ENCODE assay signal across 15 mouse cellular contexts in genomic region chr9:44255136-44255521, GRCm38 (mm10). TPM values are rescaled to one million over a fixed set of nuclear protein-coding genes. Genes with fewer than 3 reads are reported as not detected.
DNase-seq lines count a peak whose midpoint lies in the region; ATAC-seq and TF ChIP-seq lines count a peak whose summit lies in the region.
"Had no signal": no experiment of that assay in that cellular context is flagged by ENCODE, and none has a peak within 500 bp of the region (broad histone marks: within the 10 kb centered on the region; RNA-seq: fewer than 3 reads in every experiment).

No protein-coding gene starts in this region.

- no peaks in the 10 kb centered on the region for H3K27me3 ChIP-seq in intestine, embryonic 15.5 days (replicated peaks)
- no peaks in the 10 kb centered on the region for H3K27me3 ChIP-seq in intestine, postnatal 0 days (replicated peaks; ENCODE audit: control insufficient read depth, insufficient read depth, low read length)
- H3K27me3 ChIP-seq in embryonic facial prominence, embryonic 13.5 days: peaks cover 3% of the 10 kb centered on the region; the same call in 1 of the 2 replicates
- no peaks in the 10 kb centered on the region; the same call in 1 of the 2 replicates for H3K27me3 ChIP-seq in hindbrain, embryonic 12.5 days
- no peaks in the 10 kb centered on the region for H3K27me3 ChIP-seq in midbrain, embryonic 13.5 days
- H3K27me3 ChIP-seq in stomach, postnatal 0 days (ENCODE audit: control insufficient read depth, insufficient read depth, low read length): no peaks in the 10 kb centered on the region
- H3K27me3 ChIP-seq: stomach, embryonic 15.5 days had no signal

- 60% methylated on average over 6 of the region's 6 CpGs for WGBS in intestine, embryonic 15.5 days
- 76% methylated on average over 6 of the region's 6 CpGs for WGBS in intestine, postnatal 0 days
- WGBS in embryonic facial prominence, embryonic 13.5 days: 54% methylated on average over 6 of the region's 6 CpGs
- WGBS in hindbrain, embryonic 12.5 days: 57% methylated on average over 6 of the region's 6 CpGs
- 37% methylated on average over 6 of the region's 6 CpGs for WGBS in midbrain, embryonic 13.5 days
- 75% methylated on average over 6 of the region's 6 CpGs for WGBS in stomach, postnatal 0 days

- 0 out of 2 replicates have a peak overlapping the region, but pooled peaks have one; percentile 15 for H3K27ac ChIP-seq in intestine, embryonic 15.5 days
- H3K27ac ChIP-seq in intestine, postnatal 0 days (ENCODE audit: low read depth, low read length): no peak overlapping the region
- peak overlapping the region; percentile 55; the same call in 1 of the 2 replicates for H3K27ac ChIP-seq in embryonic facial prominence, embryonic 13.5 days
- peak overlapping the region; percentile 56 for H3K27ac ChIP-seq in hindbrain, embryonic 12.5 days
- H3K27ac ChIP-seq in midbrain, embryonic 13.5 days: peak overlapping the region; percentile 81
- H3K27ac ChIP-seq in stomach, postnatal 0 days (replicated peaks): no peak overlapping the region
- H3K27ac ChIP-seq: left cerebral cortex, adult 2 months; stomach, embryonic 15.5 days had no signal

- intact Hi-C loops in left cerebral cortex, postnatal 25 days (cut with DNase I): no loop called here

- H3K4me1 ChIP-seq in intestine, embryonic 15.5 days (replicated peaks): peaks cover 8% of the 10 kb centered on the region; the same call in 1 of the 2 replicates
- H3K4me1 ChIP-seq in intestine, postnatal 0 days (replicated peaks; ENCODE audit: control insufficient read depth, insufficient read depth, low read length): no peaks in the 10 kb centered on the region
- peaks cover 30% of the 10 kb centered on the region for H3K4me1 ChIP-seq in embryonic facial prominence, embryonic 13.5 days
- peaks cover 32% of the 10 kb centered on the region for H3K4me1 ChIP-seq in hindbrain, embryonic 12.5 days
- H3K4me1 ChIP-seq in midbrain, embryonic 13.5 days (replicated peaks): peaks cover 45% of the 10 kb centered on the region
- H3K4me1 ChIP-seq in stomach, postnatal 0 days (replicated peaks; ENCODE audit: control insufficient read depth, insufficient read depth): no peaks in the 10 kb centered on the region

- ATAC-seq in intestine, embryonic 15.5 days: no peak
- no peak for ATAC-seq in intestine, postnatal 0 days
- no peak for ATAC-seq in embryonic facial prominence, embryonic 13.5 days (ENCODE audit: insufficient number of reproducible peaks, insufficient read depth, low FRiP score, low TSS enrichment, low read depth)
- ATAC-seq in hindbrain, embryonic 12.5 days (ENCODE audit: low FRiP score): peak; percentile 32; the same call in 1 of the 2 replicates
- peak; percentile 51 for ATAC-seq in midbrain, embryonic 13.5 days
- ATAC-seq in stomach, postnatal 0 days (ENCODE audit: low FRiP score, low TSS enrichment): no peak

- H3K9me3 ChIP-seq in intestine, embryonic 15.5 days: no peaks in the 10 kb centered on the region
- no peaks in the 10 kb centered on the region for H3K9me3 ChIP-seq in intestine, postnatal 0 days (ENCODE audit: control insufficient read depth)
- H3K9me3 ChIP-seq in embryonic facial prominence, embryonic 13.5 days: no peaks in the 10 kb centered on the region
- H3K9me3 ChIP-seq in hindbrain, embryonic 12.5 days (replicated peaks): no peaks in the 10 kb centered on the region
- no peaks in the 10 kb centered on the region for H3K9me3 ChIP-seq in midbrain, embryonic 13.5 days
- no peaks in the 10 kb centered on the region for H3K9me3 ChIP-seq in stomach, postnatal 0 days (ENCODE audit: control insufficient read depth, low read length)
- H3K9me3 ChIP-seq: G1E; stomach, embryonic 15.5 days had no signal

- no peak overlapping the region for H3K4me2 ChIP-seq in intestine, embryonic 15.5 days (replicated peaks)
- H3K4me2 ChIP-seq in intestine, postnatal 0 days (replicated peaks; ENCODE audit: low read depth): no peak overlapping the region
- no peak overlapping the region for H3K4me2 ChIP-seq in embryonic facial prominence, embryonic 13.5 days
- 0 out of 2 replicates have a peak overlapping the region, but pooled peaks have one; percentile 6 for H3K4me2 ChIP-seq in hindbrain, embryonic 12.5 days (replicated peaks)
- H3K4me2 ChIP-seq in midbrain, embryonic 13.5 days (replicated peaks): peak overlapping the region; percentile 22
- no peak overlapping the region for H3K4me2 ChIP-seq in stomach, postnatal 0 days (replicated peaks; ENCODE audit: low read depth)
- H3K4me2 ChIP-seq: stomach, embryonic 15.5 days had no signal

- H3K9ac ChIP-seq in intestine, embryonic 15.5 days: no peak overlapping the region
- H3K9ac ChIP-seq in intestine, postnatal 0 days (ENCODE audit: low read depth, low read length): no peak overlapping the region
- peak overlapping the region; percentile 49; the same call in 1 of the 2 replicates for H3K9ac ChIP-seq in embryonic facial prominence, embryonic 13.5 days
- H3K9ac ChIP-seq in hindbrain, embryonic 12.5 days: no peak overlapping the region
- no peak overlapping the region for H3K9ac ChIP-seq in midbrain, embryonic 13.5 days (replicated peaks)
- H3K9ac ChIP-seq in stomach, postnatal 0 days (ENCODE audit: low read length): no peak overlapping the region
- H3K9ac ChIP-seq: stomach, embryonic 15.5 days had no signal

- TF ChIP-seq EP300 in stomach, postnatal 0 days (optimal IDR thresholded peaks at IDR 0.05): no peak

- no peaks in the 10 kb centered on the region for H3K36me3 ChIP-seq in intestine, embryonic 15.5 days
- no peaks in the 10 kb centered on the region for H3K36me3 ChIP-seq in intestine, postnatal 0 days (ENCODE audit: control insufficient read depth, insufficient read depth)
- peaks cover 10% of the 10 kb centered on the region; the same call in 1 of the 2 replicates for H3K36me3 ChIP-seq in embryonic facial prominence, embryonic 13.5 days
- no peaks in the 10 kb centered on the region for H3K36me3 ChIP-seq in hindbrain, embryonic 12.5 days
- no peaks in the 10 kb centered on the region for H3K36me3 ChIP-seq in midbrain, embryonic 13.5 days
- no peaks in the 10 kb centered on the region for H3K36me3 ChIP-seq in stomach, postnatal 0 days (ENCODE audit: control insufficient read depth, insufficient read depth, low read length)
- H3K36me3 ChIP-seq: G1E; stomach, embryonic 15.5 days had no signal

- no peak for DNase-seq in left cerebral cortex, postnatal 25 days (ENCODE audit: low spot score in 2 of 2)
- DNase-seq in stomach, postnatal 0 days (ENCODE audit: low spot score): no peak
- DNase-seq in thymus, postnatal 0 days (ENCODE audit: low spot score): no peak
- DNase-seq: cerebellum, postnatal 36 days; gastrocnemius, postnatal 14 days; heart, postnatal 14 days; kidney, adult 9 months had no signal

- TF ChIP-seq CTCF in intestine, postnatal 0 days (IDR thresholded peaks at IDR 0.05; ENCODE audit: low read depth): no peak
- TF ChIP-seq CTCF in stomach, postnatal 0 days (IDR thresholded peaks at IDR 0.05; ENCODE audit: low read depth): no peak

- no peak overlapping the region for H3K4me3 ChIP-seq in intestine, embryonic 15.5 days (replicated peaks)
- H3K4me3 ChIP-seq in intestine, postnatal 0 days (ENCODE audit: low read depth, low read length): no peak overlapping the region
- no peak overlapping the region for H3K4me3 ChIP-seq in embryonic facial prominence, embryonic 13.5 days
- no peak overlapping the region for H3K4me3 ChIP-seq in hindbrain, embryonic 12.5 days
- no peak overlapping the region for H3K4me3 ChIP-seq in midbrain, embryonic 13.5 days (replicated peaks)
- H3K4me3 ChIP-seq in stomach, postnatal 0 days (ENCODE audit: low read depth, low read length): no peak overlapping the region
- H3K4me3 ChIP-seq: left cerebral cortex, adult 2 months; stomach, embryonic 15.5 days had no signal

RNA-seq across cellular contexts. Expression of gene Pdzd3, which starts 3.9 kb away (rescaled TPM):
- 11.7 and 12.9 TPM in 2 replicates for polyA plus RNA-seq in intestine, embryonic 15.5 days (2015; fragmentation: Nextera tagmentation; extraction: Ambion mirVana)
- 37.0 and 40.1 TPM in 2 replicates for polyA plus RNA-seq in intestine, postnatal 0 days (2015; fragmentation: Nextera tagmentation; extraction: Ambion mirVana)
- polyA plus RNA-seq in embryonic facial prominence, embryonic 13.5 days (2015; fragmentation: Nextera tagmentation; extraction: Ambion mirVana): 0.37 TPM in 1 of 2 replicates, not detected in the other
- polyA plus RNA-seq in hindbrain, embryonic 12.5 days (2016; fragmentation: Nextera tagmentation; extraction: Ambion mirVana): 0.15 TPM in 1 of 2 replicates, not detected in the other
- polyA plus RNA-seq in midbrain, embryonic 13.5 days (2015; fragmentation: Nextera tagmentation; extraction: Ambion mirVana): 0.48 and 0.64 TPM in 2 replicates
- under 1 TPM; 0.53 to 0.73 TPM for total RNA-seq in left cerebral cortex, postnatal 25 days (2021)
- polyA plus RNA-seq in stomach, postnatal 0 days (2015; fragmentation: Nextera tagmentation; extraction: Ambion mirVana): 0.08 and 0.13 TPM in 2 replicates
- 0.45 and 0.49 TPM in 2 replicates for polyA plus RNA-seq in thymus, postnatal 0 days (2015; fragmentation: Nextera tagmentation; extraction: Ambion mirVana)
- total RNA-seq: G1E had no signal
- polyA plus RNA-seq: G1E had no signal

RNA-seq across cellular contexts. Expression of gene Nlrx1, which starts 13.3 kb away (rescaled TPM):
- 5.5 and 5.9 TPM in 2 replicates for polyA plus RNA-seq in intestine, embryonic 15.5 days (2015; fragmentation: Nextera tagmentation; extraction: Ambion mirVana)
- polyA plus RNA-seq in intestine, postnatal 0 days (2015; fragmentation: Nextera tagmentation; extraction: Ambion mirVana): 4.6 TPM in 2 replicates
- polyA plus RNA-seq in embryonic facial prominence, embryonic 13.5 days (2015; fragmentation: Nextera tagmentation; extraction: Ambion mirVana): 8.2 and 9.8 TPM in 2 replicates
- polyA plus RNA-seq in hindbrain, embryonic 12.5 days (2016; fragmentation: Nextera tagmentation; extraction: Ambion mirVana): 5.1 and 5.6 TPM in 2 replicates
- 3.3 and 3.5 TPM in 2 replicates for polyA plus RNA-seq in midbrain, embryonic 13.5 days (2015; fragmentation: Nextera tagmentation; extraction: Ambion mirVana)
- total RNA-seq in left cerebral cortex, postnatal 25 days (2021): 10 to 100 TPM; 11.6 to 14.0 TPM
- polyA plus RNA-seq in stomach, postnatal 0 days (2015; fragmentation: Nextera tagmentation; extraction: Ambion mirVana): 9.2 and 10.7 TPM in 2 replicates
- 5.9 and 6.3 TPM in 2 replicates for polyA plus RNA-seq in thymus, postnatal 0 days (2015; fragmentation: Nextera tagmentation; extraction: Ambion mirVana)

RNA-seq across cellular contexts. Expression of gene Ccdc153, which starts 14.7 kb away (rescaled TPM):
- not detected in 2 replicates for polyA plus RNA-seq in intestine, embryonic 15.5 days (2015; fragmentation: Nextera tagmentation; extraction: Ambion mirVana)
- polyA plus RNA-seq in intestine, postnatal 0 days (2015; fragmentation: Nextera tagmentation; extraction: Ambion mirVana): not detected in 2 replicates
- polyA plus RNA-seq in embryonic facial prominence, embryonic 13.5 days (2015; fragmentation: Nextera tagmentation; extraction: Ambion mirVana): not detected in 2 replicates
- not detected in 2 replicates for polyA plus RNA-seq in hindbrain, embryonic 12.5 days (2016; fragmentation: Nextera tagmentation; extraction: Ambion mirVana)
- not detected in 2 replicates for polyA plus RNA-seq in midbrain, embryonic 13.5 days (2015; fragmentation: Nextera tagmentation; extraction: Ambion mirVana)
- total RNA-seq in left cerebral cortex, postnatal 25 days (2021): 1 to 10 TPM; 1.3 to 2.0 TPM
- polyA plus RNA-seq in stomach, postnatal 0 days (2015; fragmentation: Nextera tagmentation; extraction: Ambion mirVana): not detected in 2 replicates
- polyA plus RNA-seq in thymus, postnatal 0 days (2015; fragmentation: Nextera tagmentation; extraction: Ambion mirVana): 8.1 TPM in 2 replicates
- total RNA-seq: G1E; gastrocnemius, postnatal 14 days had no signal
- polyA plus RNA-seq: G1E had no signal

RNA-seq across cellular contexts. Expression of gene Cbl, which starts 21.3 kb away (rescaled TPM):
- 13.2 and 14.8 TPM in 2 replicates for polyA plus RNA-seq in intestine, embryonic 15.5 days (2015; fragmentation: Nextera tagmentation; extraction: Ambion mirVana)
- polyA plus RNA-seq in intestine, postnatal 0 days (2015; fragmentation: Nextera tagmentation; extraction: Ambion mirVana): 5.8 and 6.7 TPM in 2 replicates
- polyA plus RNA-seq in embryonic facial prominence, embryonic 13.5 days (2015; fragmentation: Nextera tagmentation; extraction: Ambion mirVana): 17.3 and 19.5 TPM in 2 replicates
- 26.2 and 30.5 TPM in 2 replicates for polyA plus RNA-seq in hindbrain, embryonic 12.5 days (2016; fragmentation: Nextera tagmentation; extraction: Ambion mirVana)
- 26.2 and 28.5 TPM in 2 replicates for polyA plus RNA-seq in midbrain, embryonic 13.5 days (2015; fragmentation: Nextera tagmentation; extraction: Ambion mirVana)
- 10 to 100 TPM; 53.4 to 54.2 TPM for total RNA-seq in left cerebral cortex, postnatal 25 days (2021)
- 4.9 and 5.7 TPM in 2 replicates for polyA plus RNA-seq in stomach, postnatal 0 days (2015; fragmentation: Nextera tagmentation; extraction: Ambion mirVana)
- polyA plus RNA-seq in thymus, postnatal 0 days (2015; fragmentation: Nextera tagmentation; extraction: Ambion mirVana): 51.9 and 60.4 TPM in 2 replicates

RNA-seq across cellular contexts. Expression of gene Abcg4, which starts 33.3 kb away (rescaled TPM):
- polyA plus RNA-seq in intestine, embryonic 15.5 days (2015; fragmentation: Nextera tagmentation; extraction: Ambion mirVana): 2.5 and 2.9 TPM in 2 replicates
- polyA plus RNA-seq in intestine, postnatal 0 days (2015; fragmentation: Nextera tagmentation; extraction: Ambion mirVana): 0.88 and 1.1 TPM in 2 replicates
- 6.1 and 6.5 TPM in 2 replicates for polyA plus RNA-seq in embryonic facial prominence, embryonic 13.5 days (2015; fragmentation: Nextera tagmentation; extraction: Ambion mirVana)
- polyA plus RNA-seq in hindbrain, embryonic 12.5 days (2016; fragmentation: Nextera tagmentation; extraction: Ambion mirVana): 12.9 and 13.5 TPM in 2 replicates
- 17.3 and 18.1 TPM in 2 replicates for polyA plus RNA-seq in midbrain, embryonic 13.5 days (2015; fragmentation: Nextera tagmentation; extraction: Ambion mirVana)
- 10 to 100 TPM; 60.5 to 61.6 TPM for total RNA-seq in left cerebral cortex, postnatal 25 days (2021)
- 1.4 TPM in 2 replicates for polyA plus RNA-seq in stomach, postnatal 0 days (2015; fragmentation: Nextera tagmentation; extraction: Ambion mirVana)
- polyA plus RNA-seq in thymus, postnatal 0 days (2015; fragmentation: Nextera tagmentation; extraction: Ambion mirVana): 0.09 and 0.12 TPM in 2 replicates

Comparison
In these comparisons a context has a peak if more than half of its experiments do, and no peak if none do; other contexts are left out.
1. H3K27ac ChIP-seq: peak in intestine, embryonic 15.5 days (single experiment), embryonic facial prominence, embryonic 13.5 days (single experiment), hindbrain, embryonic 12.5 days (single experiment) and midbrain, embryonic 13.5 days (single experiment); none in intestine, postnatal 0 days (single experiment) and stomach, postnatal 0 days (single experiment).
2. ATAC-seq: peak in hindbrain, embryonic 12.5 days (single experiment) and midbrain, embryonic 13.5 days (single experiment); none in intestine, embryonic 15.5 days (single experiment), intestine, postnatal 0 days (single experiment), embryonic facial prominence, embryonic 13.5 days (single experiment) and stomach, postnatal 0 days (single experiment).
3. H3K4me2 ChIP-seq: peak in hindbrain, embryonic 12.5 days (single experiment) and midbrain, embryonic 13.5 days (single experiment); none in intestine, embryonic 15.5 days (single experiment), intestine, postnatal 0 days (single experiment), embryonic facial prominence, embryonic 13.5 days (single experiment) and stomach, postnatal 0 days (single experiment).